Mouse (Mus musculus) G1E-ER4 (cell line): ENCODE measurements around the gene Gm9040. TPM values are rescaled to one million over a fixed set of nuclear protein-coding genes. Genes with fewer than 3 reads are reported as not detected.
"Not testable (repeated sequence)": the region's sequence is repeated elsewhere in the genome, so short reads cannot be mapped to it uniquely, and the experiment has no call there.

ENCODE experiments used
- GATA1 ChIP-seq: IDR thresholded peaks from one replicate; pipeline ENCODE4 v1.8.0; 2012; ENCODE audit warnings: low read length, inconsistent platforms
- polyA plus RNA-seq: library from polyadenylated mRNA; stranded (reverse); fragments of >175 nt; gene quantifications from 2 replicates; pipeline ENCODE4 v1.2.3, GENCODE M21; 2012

Gene Gm9040
- not detected in 2 replicates for polyA plus RNA-seq

- not testable (repeated sequence) for TF ChIP-seq GATA1
Observed at GRCm38 (mm10) chr10:118326869-118327268, at the start of gene Gm9040. Gene Gm9040 (minus strand): TSS chr10:118326969.

- no peak for TF ChIP-seq GATA1
Observed at GRCm38 (mm10) chr10:118370443-118370842, 43.7 kb upstream of the Gm9040 start.

- no peak for TF ChIP-seq GATA1
Observed at GRCm38 (mm10) chr10:118369518-118369917, 42.7 kb upstream of the Gm9040 start.

- TF ChIP-seq GATA1 = not testable (repeated sequence)
Observed at GRCm38 (mm10) chr10:118354005-118354404, 27.2 kb upstream of the Gm9040 start, which contains the start of gene Gm9049. Gene Gm9049 (minus strand): TSS chr10:118354105.

- not testable (repeated sequence) for TF ChIP-seq GATA1
Observed at GRCm38 (mm10) chr10:118348579-118348978, 21.8 kb upstream of the Gm9040 start, which contains the start of gene Gm9048. Gene Gm9048 (minus strand): TSS chr10:118348679.

GRCm38 (mm10) chr10:118343155-118343554 lies 16.4 kb upstream of the Gm9040 start, which contains the start of gene Gm9046:
Gene Gm9046 (minus strand): TSS chr10:118343255.
- not testable (repeated sequence) for TF ChIP-seq GATA1

GRCm38 (mm10) chr10:118337731-118338130 lies 11.0 kb upstream of the Gm9040 start, which contains the start of gene Gm9045:
Gene Gm9045 (minus strand): TSS chr10:118337831.
- TF ChIP-seq GATA1 = not testable (repeated sequence)

- not testable (repeated sequence) for TF ChIP-seq GATA1
Observed at GRCm38 (mm10) chr10:118332308-118332707, 5.5 kb upstream of the Gm9040 start, which contains the start of gene Gm9044. Gene Gm9044 (minus strand): TSS chr10:118332408.

GRCm38 (mm10) chr10:118319024-118319423 lies 7.7 kb downstream of the Gm9040 start:
- TF ChIP-seq GATA1 = no peak

- no peak for TF ChIP-seq GATA1
Observed at GRCm38 (mm10) chr10:118294938-118295337, 31.8 kb downstream of the Gm9040 start, which contains the start of gene Iltifb. Gene Iltifb (minus strand): TSS chr10:118295038.

Other genes starting within 250 kb of the Gm9040 start
- gene Mdm1, start 185.2 kb downstream of the Gm9040 start, polyA plus RNA-seq = 15.3 and 20.6 TPM in 2 replicates
- not detected in 2 replicates for gene Il22, start 122.0 kb downstream of the Gm9040 start, polyA plus RNA-seq
- not detected in 2 replicates for gene Gm32717, start 86.2 kb downstream of the Gm9040 start, polyA plus RNA-seq
- not detected in 2 replicates for gene Gm32802, start 68.3 kb downstream of the Gm9040 start, polyA plus RNA-seq
- not detected in 2 replicates for gene Iltifb, start 31.9 kb downstream of the Gm9040 start, polyA plus RNA-seq
- gene Gm9044, start 5.4 kb upstream of the Gm9040 start, polyA plus RNA-seq = not detected in 2 replicates
- not detected in 2 replicates for gene Gm9045, start 10.9 kb upstream of the Gm9040 start, polyA plus RNA-seq
- not detected in 2 replicates for gene Gm9046, start 16.3 kb upstream of the Gm9040 start, polyA plus RNA-seq
- not detected in 2 replicates for gene Gm9048, start 21.7 kb upstream of the Gm9040 start, polyA plus RNA-seq
- not detected in 2 replicates for gene Gm9049, start 27.1 kb upstream of the Gm9040 start, polyA plus RNA-seq
- gene Ifng, start 114.1 kb upstream of the Gm9040 start, polyA plus RNA-seq = not detected in 2 replicates